Mouse (Mus musculus) lung, postnatal 0 days (tissue): ENCODE results near the gene Vav1.

Experiments
- CTCF ChIP-seq: IDR thresholded peaks from 2 replicates; pipeline ENCODE4 v1.5.1; 2016; ENCODE audit warnings: antibody characterized with exemption, mild to moderate bottlenecking
- EP300 ChIP-seq: IDR thresholded peaks from 2 replicates; pipeline ENCODE4 v1.6.1; 2016; ENCODE audit warnings: antibody characterized with exemption, mild to moderate bottlenecking, control low read depth

GRCm38 (mm10) chr17:57245311-57245929, 33.5 kb upstream of the Vav1 start:
- TF ChIP-seq EP300 (no peak), CTCF (no peak)
